Mouse (Mus musculus): ENCODE data around the gene Col27a1. TPM values are rescaled to one million over a fixed set of nuclear protein-coding genes. Genes with fewer than 3 reads are reported as not detected.
A peak's percentile ranks its signal among the peaks of the same experiment; 100 is the strongest.

Gene Col27a1
- polyA plus RNA-seq, 1 experiment from 2014 or later = 32.3 TPM

MicroRNAs within 50 kb of the gene (microRNA counts, 519-probe panel; counts per million panel counts)
- 2,890 counts per million, percentile 47 among the panel's probes with 10 or more counts for microRNA mmu-miR-455

Small RNAs within 50 kb of the gene (microRNA-seq; reads per million reads assigned to microRNA genes)
- gene Mir455 = 2,141 reads per million, percentile 83 among the genes with 10 or more reads in this experiment

Other genes with a start within 250 kb of the Col27a1 start
- 39.2 and 44.0 TPM in 2 replicates for gene Zfp618, start 248.4 kb upstream of the Col27a1 start, polyA plus RNA-seq (2015; fragmentation: Nextera tagmentation; extraction: Ambion mirVana)
- 0.56 and 2.5 TPM in 2 replicates for gene Ambp, start 59.2 kb upstream of the Col27a1 start, polyA plus RNA-seq (2015; fragmentation: Nextera tagmentation; extraction: Ambion mirVana)
- gene Kif12, start 41.9 kb upstream of the Col27a1 start, polyA plus RNA-seq (2015; fragmentation: Nextera tagmentation; extraction: Ambion mirVana) = 0.10 and 0.13 TPM in 2 replicates
- gene Orm1, start 130.6 kb downstream of the Col27a1 start, polyA plus RNA-seq (2015; fragmentation: Nextera tagmentation; extraction: Ambion mirVana) = not detected in 2 replicates
- not detected in 2 replicates for gene Orm3, start 142.2 kb downstream of the Col27a1 start, polyA plus RNA-seq (2015; fragmentation: Nextera tagmentation; extraction: Ambion mirVana)
- gene Orm2, start 148.4 kb downstream of the Col27a1 start, polyA plus RNA-seq (2015; fragmentation: Nextera tagmentation; extraction: Ambion mirVana) = not detected in 2 replicates
- 8.5 and 8.6 TPM in 2 replicates for gene Akna, start 189.3 kb downstream of the Col27a1 start, polyA plus RNA-seq (2015; fragmentation: Nextera tagmentation; extraction: Ambion mirVana)